Mouse (Mus musculus) thymus, postnatal 36 days (tissue): ENCODE data around the gene Mmaa.

Experiments
- DNase-seq, 2 experiments: peaks; one replicate each; pipeline ENCODE4 v3.0.0; 2022; ENCODE audit warnings: mixed read lengths in 2 of 2

The Mmaa gene

DNA sequence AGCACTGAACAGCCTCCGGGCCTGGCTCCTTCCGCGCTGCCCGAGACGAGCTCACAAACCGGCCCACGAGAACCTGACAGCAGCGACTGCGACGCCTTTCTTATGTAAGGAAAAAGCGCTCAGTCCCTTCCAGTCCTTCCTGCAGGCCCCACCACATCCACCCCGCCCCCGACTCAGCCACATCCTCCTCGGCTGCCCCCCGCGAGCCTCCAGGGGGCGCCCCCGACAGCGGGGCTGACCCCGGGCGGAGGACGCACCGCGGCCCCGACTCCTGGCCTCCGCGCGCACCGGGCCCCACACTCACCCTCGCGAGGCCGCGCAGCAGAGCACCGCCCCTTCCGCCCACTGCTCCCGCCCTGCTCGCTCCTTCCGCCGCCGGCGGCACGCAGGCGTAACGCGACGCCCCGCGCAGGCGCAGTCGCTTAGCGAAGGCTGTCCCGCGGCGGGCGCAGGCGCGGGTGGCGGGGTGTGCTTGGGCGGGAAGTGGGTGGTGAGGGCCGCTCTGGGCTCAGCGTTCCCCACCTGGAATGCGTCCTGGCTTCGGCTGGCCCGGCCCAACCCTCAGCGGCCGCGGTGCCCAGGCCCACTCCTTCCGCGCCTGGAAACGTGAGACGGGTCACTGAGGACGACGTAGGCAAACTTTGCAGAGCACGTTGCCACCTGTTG, at the start of gene Mmaa:
Gene Mmaa (minus strand): TSS at position 328 of the 666 bp plus-strand sequence.
- DNase-seq = peak; percentile 98 to 100

DNA sequence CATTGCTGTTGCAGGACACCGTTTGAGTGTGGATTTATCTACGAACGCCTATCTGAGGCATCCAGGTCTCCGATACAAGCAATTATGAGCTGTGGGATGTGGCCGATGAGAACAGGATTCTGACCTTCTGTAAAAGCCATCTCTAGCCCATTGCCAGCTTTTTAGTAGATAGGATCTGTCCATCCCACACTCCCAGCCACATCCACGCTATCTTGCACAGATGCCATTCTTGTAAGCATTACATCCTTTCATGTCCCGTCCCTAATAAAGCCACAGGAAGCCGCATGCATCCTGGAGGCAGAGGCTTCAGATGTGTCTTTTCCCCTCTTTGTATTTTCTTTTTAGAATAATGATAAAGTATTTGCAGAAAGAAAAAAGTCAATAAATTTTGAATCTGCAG, 46.5 kb upstream of the Mmaa start:
- no peak for DNase-seq

DNA sequence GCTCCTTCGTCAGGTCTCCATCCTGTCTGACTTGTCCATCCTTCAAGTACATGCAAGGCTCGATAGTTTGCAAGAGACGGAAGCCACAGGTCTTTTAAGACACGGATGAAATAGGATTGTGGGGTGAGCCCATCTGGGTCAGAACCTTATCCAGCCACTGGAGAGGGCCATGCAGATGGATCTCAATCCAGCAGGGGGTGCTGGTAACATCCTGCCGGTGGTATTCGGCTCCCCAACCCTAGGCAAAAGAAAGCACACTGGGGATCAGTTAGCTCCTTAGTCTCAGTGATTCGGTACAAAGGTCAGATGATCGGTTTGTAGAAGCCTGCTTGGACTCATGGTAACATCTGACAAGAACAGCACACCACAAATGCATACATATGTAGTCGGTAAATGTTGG, 44.8 kb upstream of the Mmaa start:
- peak in 1 of 2 experiments; percentile 22 for DNase-seq

DNA sequence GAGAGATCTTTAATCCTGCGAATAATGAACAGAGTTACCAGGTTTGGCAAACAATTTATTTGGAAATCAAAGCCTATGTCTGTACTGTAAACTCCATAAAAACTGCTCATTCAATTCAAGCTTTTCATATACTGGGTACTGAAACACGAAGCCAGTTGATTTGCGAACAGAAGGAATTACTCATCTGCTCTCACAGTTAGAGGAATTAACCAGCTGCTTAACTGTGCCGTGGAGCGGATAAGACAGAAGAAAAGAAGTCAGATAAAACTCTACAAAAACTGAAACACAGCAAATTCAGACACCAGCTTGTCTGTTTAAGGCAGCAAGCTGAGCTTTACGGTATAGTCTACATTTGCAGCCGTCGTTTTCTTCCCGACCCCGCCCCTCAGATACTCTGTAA, 43.9 kb upstream of the Mmaa start:
- DNase-seq = no peak

DNA sequence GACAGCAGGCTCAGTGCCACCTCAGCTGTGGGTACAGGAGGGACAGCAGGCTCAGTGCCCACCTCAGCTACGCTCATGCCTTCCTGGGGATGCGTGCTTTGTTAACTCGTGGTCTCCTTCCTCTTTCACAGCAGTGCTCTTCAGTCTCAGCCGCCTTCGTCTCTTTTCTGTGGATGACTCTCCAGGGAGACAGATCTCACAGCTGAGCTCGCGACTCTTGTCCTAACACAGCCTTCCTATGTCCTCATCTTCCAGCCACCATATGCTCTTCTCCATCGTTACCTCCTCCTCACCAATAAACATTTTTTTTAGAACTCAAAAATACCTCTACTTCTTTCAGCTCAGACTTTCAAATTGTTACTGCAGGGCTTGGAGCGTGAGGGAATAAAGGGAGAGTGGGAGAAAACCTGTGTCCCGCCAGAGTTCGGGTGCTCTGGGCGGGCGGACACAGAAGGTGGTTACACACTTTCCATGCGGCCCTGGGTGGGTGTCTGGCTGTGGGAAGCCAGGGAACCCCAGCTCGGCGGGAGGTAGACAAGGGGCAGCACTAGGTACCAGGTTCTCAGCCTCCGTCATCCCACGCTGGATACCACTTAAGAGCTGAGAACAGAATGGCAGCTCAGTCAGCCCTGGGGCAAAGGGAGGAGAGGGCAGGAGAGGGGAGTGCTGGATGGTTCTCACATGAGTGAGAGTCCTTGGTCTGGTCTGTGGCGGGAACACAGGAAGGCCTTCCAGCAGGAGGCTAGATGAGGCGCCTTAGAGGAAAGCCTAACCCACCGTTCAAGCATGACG, 37.6 kb upstream of the Mmaa start:
- DNase-seq = no peak

DNA sequence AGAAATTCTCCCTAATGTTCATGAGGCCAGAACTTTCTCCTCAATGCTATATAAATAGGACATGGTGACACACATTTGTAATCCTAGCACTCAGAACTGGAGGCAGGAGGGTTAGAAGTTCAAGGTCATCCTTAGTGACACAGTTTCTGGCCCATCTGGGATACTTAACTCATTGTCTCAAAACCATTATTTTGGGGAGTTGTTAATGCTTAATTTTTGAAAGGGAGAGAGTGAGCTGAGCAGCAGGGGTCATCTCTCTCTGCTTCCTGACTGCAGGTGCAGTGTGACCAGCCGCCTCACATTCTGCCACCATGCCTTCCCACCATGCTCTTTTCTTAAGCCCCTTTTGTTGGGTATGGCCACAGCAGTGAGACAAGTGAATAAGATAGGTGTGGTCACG, 36.8 kb upstream of the Mmaa start:
- DNase-seq = no peak

DNA sequence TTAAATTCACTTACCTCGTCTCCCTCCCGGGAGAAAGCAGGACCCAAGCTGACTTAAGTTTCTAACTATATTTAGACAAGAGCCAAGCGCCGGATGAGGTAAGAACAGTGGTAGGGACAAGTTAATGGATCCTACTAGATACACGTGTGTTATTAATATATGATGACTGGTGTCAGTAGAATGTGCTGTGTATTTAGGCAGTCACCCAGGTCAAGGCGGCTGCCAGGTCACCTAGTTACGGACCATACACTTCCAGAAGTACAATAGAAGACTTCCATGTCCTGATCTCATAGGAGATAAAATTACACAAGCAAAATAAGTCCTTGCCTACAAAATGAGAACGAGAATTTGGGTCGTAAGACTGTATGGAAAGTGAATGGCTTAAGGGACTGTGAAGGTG, 36.3 kb upstream of the Mmaa start:
- no peak for DNase-seq

DNA sequence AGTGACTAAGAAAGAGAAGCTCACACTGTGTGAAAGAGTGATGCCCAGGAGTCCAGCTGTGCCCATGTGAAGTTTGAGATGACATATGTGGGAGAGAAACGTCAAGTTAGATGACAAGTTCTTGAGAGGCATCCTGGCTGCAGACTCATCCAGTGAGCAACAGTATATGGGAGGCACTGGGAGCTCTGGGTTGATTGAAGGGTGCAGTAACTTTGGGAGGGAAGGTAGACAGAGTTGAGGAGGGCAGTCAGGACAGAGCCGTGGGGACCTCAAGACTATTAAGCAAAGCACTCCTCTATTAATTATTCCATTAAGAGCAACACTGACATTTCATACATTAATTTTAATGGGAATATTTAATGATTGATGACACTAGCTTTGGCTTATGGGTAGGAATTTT, 35.0 kb upstream of the Mmaa start:
- no peak for DNase-seq

DNA sequence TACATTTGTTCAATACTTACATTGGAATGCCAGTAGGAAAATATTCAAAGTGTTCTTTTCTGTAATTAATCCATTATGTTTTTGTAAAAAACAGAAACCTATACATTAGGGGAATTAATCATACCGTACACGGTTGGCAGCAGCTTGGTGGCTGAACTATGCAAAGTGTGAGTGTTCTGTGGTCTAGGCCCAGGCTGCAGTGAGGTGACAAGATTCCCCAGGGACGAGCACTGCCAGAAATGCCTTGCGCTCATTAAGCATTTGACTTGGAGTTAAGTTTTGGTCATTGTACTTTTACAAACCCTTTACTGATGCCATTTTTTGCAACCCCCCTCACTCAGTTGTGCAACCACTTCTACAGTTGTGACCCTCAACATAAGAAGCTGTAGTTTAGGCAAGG, 34.4 kb upstream of the Mmaa start:
- no peak for DNase-seq

DNA sequence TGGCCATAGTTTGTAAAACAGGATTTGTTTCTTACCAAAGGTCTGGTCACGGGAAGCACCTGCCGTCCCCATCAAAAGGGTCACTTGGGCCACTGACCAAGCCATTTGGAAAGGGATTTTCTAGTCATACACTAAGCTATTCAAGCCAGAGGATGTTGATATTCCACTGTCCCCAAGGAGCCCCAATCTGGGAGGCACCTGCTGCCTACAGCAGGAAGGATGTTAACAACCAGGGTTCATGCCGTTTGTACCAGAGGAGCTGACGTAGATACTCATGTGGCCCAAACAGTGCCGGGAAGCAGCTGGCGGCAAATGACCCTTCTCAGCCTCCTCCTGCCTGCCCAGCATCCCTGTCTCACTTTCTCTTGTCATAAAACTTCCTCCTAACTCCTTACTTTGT, 30.8 kb upstream of the Mmaa start:
- no peak for DNase-seq

DNA sequence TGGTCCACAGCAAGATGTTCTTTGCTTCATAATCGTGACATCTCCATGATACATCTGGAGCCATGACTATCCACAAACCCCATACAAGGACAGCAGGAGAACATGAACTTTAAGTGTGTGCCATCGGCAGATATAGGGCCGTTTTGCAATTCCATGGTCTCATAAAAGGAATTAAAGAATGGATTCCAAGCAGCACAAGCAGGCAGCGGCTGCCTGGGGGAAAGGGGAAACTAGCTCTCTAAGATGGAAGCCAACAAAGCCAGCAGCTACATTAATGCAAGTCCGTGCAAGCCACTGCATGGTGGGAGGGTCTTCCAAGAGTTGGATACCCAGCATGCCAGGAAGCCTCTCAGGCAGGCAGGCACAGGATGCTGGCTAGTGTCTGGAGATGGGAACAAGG, 30.2 kb upstream of the Mmaa start:
- no peak for DNase-seq

DNA sequence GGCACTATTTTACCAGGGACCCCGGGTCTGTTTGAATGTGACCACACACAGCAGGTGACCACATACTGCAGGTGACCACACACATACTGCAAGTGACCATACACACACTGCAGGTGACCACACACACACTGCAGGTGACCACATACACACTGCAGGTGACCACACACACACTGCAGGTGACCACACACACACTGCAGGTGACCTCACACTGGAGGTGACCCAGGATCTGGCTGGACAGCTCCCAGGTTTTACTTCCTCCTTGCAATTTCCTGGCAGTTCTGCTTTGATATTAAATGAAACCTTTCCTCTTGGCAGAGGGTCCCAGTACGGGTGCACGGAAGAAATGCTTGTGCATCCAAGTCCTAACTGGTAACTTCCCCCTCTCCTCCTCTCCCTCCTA, 29.3 kb upstream of the Mmaa start:
- no peak for DNase-seq

DNA sequence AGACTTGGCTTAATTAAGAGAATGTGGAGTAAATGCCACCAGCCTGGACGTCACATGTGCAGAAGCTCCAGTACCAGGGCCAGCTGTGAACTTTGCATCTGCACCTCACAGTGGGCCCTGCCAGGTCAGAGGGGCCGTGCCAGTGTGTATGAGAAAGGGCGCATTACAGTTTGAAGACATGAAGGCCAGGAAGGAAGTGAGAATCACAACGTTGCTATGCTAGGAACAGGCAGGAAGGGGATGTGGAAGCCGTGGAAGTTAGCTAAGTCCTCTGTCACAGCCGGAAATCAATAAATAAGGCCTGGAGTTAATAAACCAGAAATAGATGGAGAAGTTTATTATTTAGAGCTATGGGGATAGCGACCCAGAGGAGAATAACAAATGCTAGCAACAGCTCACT, 28.4 kb upstream of the Mmaa start:
- no peak for DNase-seq

DNA sequence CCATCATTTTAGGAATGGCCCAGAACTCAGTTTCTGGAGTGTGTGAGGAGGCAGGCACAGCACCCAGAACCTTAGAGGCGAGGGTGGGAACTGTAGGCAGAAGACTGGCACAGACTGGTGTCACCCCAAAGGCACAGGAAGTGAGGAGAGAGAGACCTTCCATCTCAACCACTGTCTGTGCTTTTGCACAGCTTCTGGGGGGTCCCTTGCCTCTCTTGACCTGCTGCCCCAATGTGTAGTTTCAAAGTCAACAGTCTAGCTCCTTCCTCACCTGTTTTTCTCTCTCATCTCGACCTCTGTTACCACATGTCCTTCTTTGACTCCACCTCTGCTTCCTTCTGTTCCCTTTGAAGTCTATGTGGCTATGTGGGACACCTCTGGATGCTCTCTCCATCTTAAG, 16.1 kb upstream of the Mmaa start:
- no peak for DNase-seq

DNA sequence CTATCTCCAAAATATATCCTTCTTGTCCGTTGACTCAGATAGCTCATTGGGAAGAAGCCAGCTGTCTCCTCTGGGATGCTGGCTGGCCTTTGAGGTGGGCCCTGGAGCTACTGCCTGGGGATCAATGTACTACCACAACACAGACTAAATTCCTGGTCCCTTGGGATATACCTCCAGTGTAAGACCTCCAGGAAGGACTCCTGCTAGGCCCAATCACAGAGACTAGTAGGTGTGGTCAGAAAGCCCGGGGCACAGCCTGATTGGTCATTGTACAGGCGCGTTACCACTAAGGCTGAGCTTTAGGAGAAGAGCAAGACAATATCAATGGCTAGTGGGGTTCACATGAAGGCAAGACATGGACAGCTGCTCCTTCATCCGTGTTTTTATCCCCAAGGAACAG, 11.2 kb upstream of the Mmaa start:
- DNase-seq = no peak

DNA sequence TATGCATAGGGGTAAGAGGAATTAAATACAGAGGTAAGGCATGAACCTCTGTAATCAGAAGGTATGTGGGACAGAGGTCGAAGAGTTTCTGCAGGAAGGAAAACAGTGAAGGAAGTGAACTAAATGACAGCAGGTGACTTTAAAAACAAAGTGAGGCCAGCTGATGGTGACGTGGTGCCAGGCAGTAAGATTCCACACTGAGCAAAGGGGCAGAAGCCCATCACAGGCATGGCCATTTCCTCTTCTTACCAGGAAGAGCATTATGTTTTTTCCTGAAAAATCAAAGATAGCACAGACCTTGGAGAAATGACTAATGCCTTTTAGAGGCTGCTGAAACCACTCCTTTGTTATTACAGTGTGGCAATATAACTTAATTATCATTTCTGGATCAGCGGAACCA, 6.8 kb upstream of the Mmaa start:
- no peak for DNase-seq

DNA sequence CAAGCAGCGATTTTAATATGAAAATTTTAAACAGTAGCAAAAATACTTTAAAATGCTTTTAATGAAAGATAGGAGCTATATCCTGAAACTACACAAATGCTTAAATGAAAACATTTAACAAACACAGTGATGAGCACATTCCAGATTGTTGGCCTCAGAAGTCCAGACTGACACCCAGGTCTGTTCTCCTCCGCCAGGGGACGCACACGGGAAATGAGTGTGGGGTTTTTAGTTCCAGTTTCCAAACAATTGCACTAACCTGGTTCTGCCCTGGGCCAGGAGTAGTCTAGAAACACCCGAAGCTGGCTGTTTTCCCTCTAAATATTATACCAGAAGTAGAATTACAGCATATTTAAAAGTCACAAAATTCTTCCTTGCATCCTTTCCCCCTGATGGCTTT, 5.0 kb upstream of the Mmaa start:
- peak in 1 of 2 experiments; percentile 17 for DNase-seq

DNA sequence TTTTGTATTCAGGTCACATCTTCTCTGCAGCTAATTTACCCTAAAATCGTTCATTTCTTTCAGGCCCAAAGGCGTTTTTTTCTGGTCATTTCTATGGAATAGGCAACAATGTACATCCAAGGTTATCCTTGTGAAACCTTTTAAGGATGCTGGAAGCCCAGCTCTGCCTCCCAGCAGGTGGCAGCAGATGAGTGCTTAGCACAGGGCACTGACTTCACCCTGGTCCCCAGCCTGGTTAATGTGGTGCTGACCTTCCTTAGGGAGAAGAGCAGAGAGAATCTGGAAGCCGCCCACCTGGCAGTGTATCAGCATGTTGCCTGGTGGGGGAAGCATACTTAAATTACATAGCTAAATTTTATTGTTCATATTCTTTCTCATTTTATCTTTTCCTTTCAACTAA, 3.0 kb upstream of the Mmaa start:
- DNase-seq = peak; percentile 39 to 40

DNA sequence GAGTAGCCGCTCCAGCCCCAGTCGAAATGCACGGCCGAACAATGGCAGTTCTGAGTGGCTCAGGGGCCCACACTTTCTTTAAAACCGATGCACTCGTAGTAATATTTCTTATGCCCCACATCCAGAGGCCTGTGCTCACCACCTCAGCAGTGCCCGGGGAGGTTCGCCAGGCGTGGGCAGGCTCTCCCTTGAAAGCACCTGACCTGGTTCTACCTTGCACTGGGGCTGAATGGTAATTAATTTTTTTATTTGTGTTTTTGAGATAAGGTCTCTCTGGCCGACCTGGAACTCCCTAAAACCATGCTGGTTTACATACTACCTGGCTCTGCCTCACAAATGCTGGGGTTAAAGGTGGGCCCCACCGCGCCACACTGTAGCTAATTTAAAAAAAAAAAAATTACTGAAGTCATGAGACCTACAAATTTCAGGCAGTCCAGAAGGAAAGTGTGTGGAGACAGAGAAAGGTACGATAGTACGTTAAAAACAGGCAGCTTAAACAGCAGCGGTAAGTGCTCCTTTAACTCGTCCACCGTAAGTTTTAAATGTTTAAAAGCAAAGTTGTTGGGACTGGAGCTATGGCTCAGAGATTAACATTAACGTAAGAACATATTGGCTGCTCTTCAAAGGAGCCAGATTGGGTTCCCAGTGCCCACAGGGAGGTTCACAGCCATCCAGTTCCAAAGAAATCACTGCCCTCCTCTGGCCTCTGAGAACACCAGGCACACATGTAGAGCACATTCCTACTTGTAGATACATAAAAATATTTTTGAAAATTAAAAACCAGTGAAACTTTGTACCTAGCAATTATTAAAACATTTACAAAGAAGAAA, 754 bp upstream of the Mmaa start:
- DNase-seq = no peak

DNA sequence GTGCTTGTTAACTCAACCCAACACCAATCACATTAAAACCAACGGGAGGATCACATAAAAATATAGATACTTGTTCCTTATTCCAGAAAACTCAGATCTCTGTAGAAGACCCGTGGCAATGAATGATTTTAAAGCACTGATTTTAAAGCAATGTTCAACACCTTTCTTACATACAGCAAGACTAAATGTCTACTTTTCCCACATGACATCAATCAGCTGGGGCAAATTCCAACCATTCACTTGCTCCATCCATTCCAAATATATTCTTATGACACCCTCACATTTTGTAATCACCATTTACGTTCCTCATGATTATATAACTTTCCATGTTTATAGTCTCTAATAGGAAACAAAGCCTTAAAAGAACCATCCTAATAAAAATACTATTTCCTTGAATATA, 896 bp downstream of the Mmaa start:
- no peak for DNase-seq

DNA sequence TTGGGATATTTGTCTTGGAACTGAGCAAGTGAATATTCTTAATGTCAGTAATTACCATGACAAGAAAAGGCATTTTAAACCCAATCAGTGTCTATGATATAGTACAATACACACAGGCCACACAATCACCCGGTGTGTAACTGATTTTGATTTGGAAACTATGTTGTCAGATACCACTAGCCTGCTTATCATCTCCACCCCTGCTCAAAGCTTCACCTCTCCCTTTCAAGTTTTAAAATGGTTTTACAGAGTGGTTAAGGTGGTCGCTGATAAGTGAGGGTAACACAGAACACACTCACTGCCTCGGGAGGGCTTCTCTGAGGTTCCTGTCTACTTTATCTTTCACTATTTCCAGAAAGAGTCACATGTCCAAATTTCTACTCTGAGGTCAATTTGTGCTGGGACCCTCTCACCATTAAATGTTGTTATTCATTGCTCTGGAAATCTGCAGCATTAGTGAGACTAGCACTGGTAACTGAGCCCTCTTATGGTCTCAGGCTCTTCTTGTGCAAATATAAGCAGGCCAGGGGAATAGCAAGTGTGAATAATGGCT, 1.9 kb downstream of the Mmaa start:
- no peak for DNase-seq

DNA sequence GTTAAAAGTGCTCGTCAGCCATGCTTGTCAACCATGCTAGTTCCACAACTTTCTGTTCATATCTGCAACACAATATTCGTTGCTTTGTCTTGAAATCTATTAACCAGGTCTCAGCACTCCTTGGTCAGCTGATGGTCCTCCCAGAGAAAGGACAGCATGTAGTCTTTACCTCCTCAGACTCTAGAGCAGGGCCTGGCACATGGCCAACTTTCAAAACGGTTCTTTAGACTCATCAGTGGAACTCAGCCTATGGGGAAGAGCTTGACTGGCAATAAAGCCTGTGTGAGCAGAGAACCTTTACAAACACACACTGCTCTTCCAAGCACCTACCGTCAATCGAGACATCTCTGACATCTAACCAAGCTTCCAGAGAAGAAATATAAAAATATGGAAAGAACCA, 5.1 kb downstream of the Mmaa start:
- no peak for DNase-seq

DNA sequence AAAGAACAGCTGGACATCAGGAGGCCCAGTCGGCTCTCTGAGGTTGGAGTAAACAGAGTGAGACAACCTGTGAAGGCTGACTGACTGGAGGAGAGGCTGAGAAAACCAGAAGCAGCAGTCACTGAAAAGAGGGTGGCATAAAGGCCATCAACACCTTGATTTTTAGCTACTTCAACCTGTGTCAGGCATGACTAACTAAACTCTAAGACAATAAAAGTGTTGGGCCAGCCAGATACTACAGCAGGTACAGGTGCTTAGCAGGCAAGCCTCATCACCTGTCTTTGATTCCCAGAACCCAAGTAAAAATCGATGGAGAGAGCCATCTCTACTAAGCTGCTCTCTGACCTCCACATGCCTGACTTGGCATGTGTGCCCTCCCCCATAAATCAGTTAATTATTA, 6.1 kb downstream of the Mmaa start:
- no peak for DNase-seq

DNA sequence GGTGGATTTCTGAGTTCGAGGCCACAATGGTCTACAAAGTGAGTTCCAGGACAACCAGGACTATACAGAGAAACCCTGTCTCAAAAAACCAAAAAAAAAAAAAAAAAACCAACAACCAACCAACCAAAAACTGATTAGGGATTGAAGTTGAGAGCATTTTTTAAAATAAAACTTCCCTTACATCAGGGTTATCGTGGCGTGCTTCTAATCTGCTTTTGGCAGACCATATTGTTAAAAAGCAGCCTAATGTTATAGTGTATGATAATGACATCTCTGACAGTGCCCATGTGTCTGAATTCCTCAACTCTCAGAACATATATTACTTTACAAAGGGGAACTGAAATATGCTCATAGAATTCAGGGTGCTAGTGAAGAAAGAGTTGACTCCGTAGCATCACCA, 6.5 kb downstream of the Mmaa start:
- DNase-seq = no peak
